Mouse (Mus musculus): ENCODE measurements around the gene Senp7. TPM values are rescaled to one million over a fixed set of nuclear protein-coding genes. Genes with fewer than 3 reads are reported as not detected.
A peak's percentile ranks its signal among the peaks of the same experiment; 100 is the strongest.
"Not testable (repeated sequence)": the region's sequence is repeated elsewhere in the genome, so short reads cannot be mapped to it uniquely, and the experiment has no call there.

Gene Senp7
- polyA plus RNA-seq, 1 experiment from 2014 or later: 28.5 TPM

GRCm38 (mm10) chr16:56062981-56063380 is 14.8 kb downstream of the Senp7 start:
- WGBS: 54% methylated on average over 11 of the region's 11 CpGs
- no peak overlapping the region for H3K9ac ChIP-seq (ENCODE audit: low read length)
- no peaks in the 10 kb centered on the region for H3K27me3 ChIP-seq (ENCODE audit: control insufficient read depth, insufficient read depth, low read depth, low read length)
- H3K27ac ChIP-seq (ENCODE audit: low read length): no peak overlapping the region
- H3K4me2 ChIP-seq (ENCODE audit: low read depth, low read length): no peak overlapping the region
- ATAC-seq (ENCODE audit: low read depth): no peak
- no peaks in the 10 kb centered on the region for H3K36me3 ChIP-seq (ENCODE audit: control insufficient read depth, insufficient read depth, low read length)
- no peaks in the 10 kb centered on the region for H3K4me1 ChIP-seq (replicated peaks; ENCODE audit: control insufficient read depth, insufficient read depth, low read length)
- no peaks in the 10 kb centered on the region for H3K9me3 ChIP-seq (ENCODE audit: control insufficient read depth, low read length)
- H3K4me3 ChIP-seq (ENCODE audit: low read length): no peak overlapping the region

GRCm38 (mm10) chr16:56064334-56064990 is 16.3 kb downstream of the Senp7 start:
- peak overlapping the region; percentile 69 for H3K4me2 ChIP-seq (ENCODE audit: low read depth, low read length)
- H3K27me3 ChIP-seq (ENCODE audit: control insufficient read depth, insufficient read depth, low read depth, low read length): no peaks in the 10 kb centered on the region
- 3% methylated on average over 20 of the region's 20 CpGs for WGBS
- peak overlapping the region; percentile 52; the same call in 1 of the 2 replicates for H3K27ac ChIP-seq (ENCODE audit: low read length)
- peak overlapping the region; percentile 72 for H3K9ac ChIP-seq (ENCODE audit: low read length)
- no peaks in the 10 kb centered on the region for H3K9me3 ChIP-seq (ENCODE audit: control insufficient read depth, low read length)
- H3K36me3 ChIP-seq (ENCODE audit: control insufficient read depth, insufficient read depth, low read length): no peaks in the 10 kb centered on the region
- peak; percentile 93 for ATAC-seq (ENCODE audit: low read depth)
- H3K4me1 ChIP-seq (replicated peaks; ENCODE audit: control insufficient read depth, insufficient read depth, low read length): no peaks in the 10 kb centered on the region
- H3K4me3 ChIP-seq (ENCODE audit: low read length): peak overlapping the region; percentile 60

- H3K4me3 ChIP-seq (ENCODE audit: low read length): no peak overlapping the region
- no peaks in the 10 kb centered on the region for H3K4me1 ChIP-seq (replicated peaks; ENCODE audit: control insufficient read depth, insufficient read depth, low read length)
- no peaks in the 10 kb centered on the region for H3K36me3 ChIP-seq (ENCODE audit: control insufficient read depth, insufficient read depth, low read length)
- WGBS: 51% methylated on average over 8 of the region's 8 CpGs
- no peaks in the 10 kb centered on the region; the same call in 1 of the 2 replicates for H3K27me3 ChIP-seq (ENCODE audit: control insufficient read depth, insufficient read depth, low read depth, low read length)
- ATAC-seq (ENCODE audit: low read depth): no peak
- no peak overlapping the region for H3K4me2 ChIP-seq (ENCODE audit: low read depth, low read length)
- H3K27ac ChIP-seq (ENCODE audit: low read length): no peak overlapping the region
- no peaks in the 10 kb centered on the region for H3K9me3 ChIP-seq (ENCODE audit: control insufficient read depth, low read length)
- H3K9ac ChIP-seq (ENCODE audit: low read length): no peak overlapping the region
Measured at GRCm38 (mm10) chr16:56066113-56066512, 18.0 kb downstream of the Senp7 start.

GRCm38 (mm10) chr16:56068523-56069070 is 20.5 kb downstream of the Senp7 start:
- Histone ChIP-seq H3K27ac (ENCODE audit: low read length) (no peak overlapping the region), H3K4me1 (replicated peaks; ENCODE audit: control insufficient read depth, insufficient read depth, low read length) (no peaks in the 10 kb centered on the region), H3K4me2 (ENCODE audit: low read depth, low read length) (no peak overlapping the region), H3K9me3 (ENCODE audit: control insufficient read depth, low read length) (no peaks in the 10 kb centered on the region), H3K4me3 (ENCODE audit: low read length) (no peak overlapping the region), H3K36me3 (ENCODE audit: control insufficient read depth, insufficient read depth, low read length) (no peaks in the 10 kb centered on the region), H3K27me3 (ENCODE audit: control insufficient read depth, insufficient read depth, low read depth, low read length) (no peaks in the 10 kb centered on the region; the same call in 1 of the 2 replicates), H3K9ac (ENCODE audit: low read length) (no peak overlapping the region)
- ATAC-seq (ENCODE audit: low read depth): no peak
- 86% methylated on average over 6 of the region's 6 CpGs for WGBS

- 35% methylated on average over 5 of the region's 5 CpGs for WGBS
- ATAC-seq (ENCODE audit: low read depth): no peak
- H3K27ac ChIP-seq (ENCODE audit: low read length): no peak overlapping the region
Measured at GRCm38 (mm10) chr16:56071317-56072232, 23.4 kb downstream of the Senp7 start.

GRCm38 (mm10) chr16:56072533-56072932 is 24.4 kb downstream of the Senp7 start:
- no peak for ATAC-seq (ENCODE audit: low read depth)
- no peak overlapping the region for H3K4me3 ChIP-seq (ENCODE audit: low read length)
- WGBS: 80% methylated on average over 6 of the region's 6 CpGs
- no peak overlapping the region for H3K4me2 ChIP-seq (ENCODE audit: low read depth, low read length)
- H3K9ac ChIP-seq (ENCODE audit: low read length): no peak overlapping the region
- H3K27me3 ChIP-seq (ENCODE audit: control insufficient read depth, insufficient read depth, low read depth, low read length): no peaks in the 10 kb centered on the region; the same call in 1 of the 2 replicates
- no peaks in the 10 kb centered on the region for H3K36me3 ChIP-seq (ENCODE audit: control insufficient read depth, insufficient read depth, low read length)
- peaks cover 6% of the 10 kb centered on the region for H3K4me1 ChIP-seq (replicated peaks; ENCODE audit: control insufficient read depth, insufficient read depth, low read length)
- H3K9me3 ChIP-seq (ENCODE audit: control insufficient read depth, low read length): no peaks in the 10 kb centered on the region
- no peak overlapping the region for H3K27ac ChIP-seq (ENCODE audit: low read length)

More at GRCm38 (mm10) chr16:56071317-56072232, 23.4 kb downstream of the Senp7 start:
- no peaks in the 10 kb centered on the region for H3K36me3 ChIP-seq (ENCODE audit: control insufficient read depth, insufficient read depth, low read length)
- no peak overlapping the region for H3K4me2 ChIP-seq (ENCODE audit: low read depth, low read length)
- no peaks in the 10 kb centered on the region; the same call in 1 of the 2 replicates for H3K27me3 ChIP-seq (ENCODE audit: control insufficient read depth, insufficient read depth, low read depth, low read length)
- H3K4me3 ChIP-seq (ENCODE audit: low read length): no peak overlapping the region
- no peak overlapping the region for H3K9ac ChIP-seq (ENCODE audit: low read length)
- H3K4me1 ChIP-seq (replicated peaks; ENCODE audit: control insufficient read depth, insufficient read depth, low read length): peaks cover 3% of the 10 kb centered on the region
- H3K9me3 ChIP-seq (ENCODE audit: control insufficient read depth, low read length): no peaks in the 10 kb centered on the region

- 84% methylated on average over 6 of the region's 6 CpGs for WGBS
- not testable (repeated sequence) for H3K9ac ChIP-seq (ENCODE audit: low read length)
Measured at GRCm38 (mm10) chr16:56073150-56073549, 25.0 kb downstream of the Senp7 start.

GRCm38 (mm10) chr16:56074122-56074521 is 26.0 kb downstream of the Senp7 start:
- ATAC-seq (ENCODE audit: low read depth): no peak
- H3K27ac ChIP-seq (ENCODE audit: low read length): no peak overlapping the region

More at GRCm38 (mm10) chr16:56073150-56073549, 25.0 kb downstream of the Senp7 start:
- not testable (repeated sequence) for H3K27ac ChIP-seq (ENCODE audit: low read length); ATAC-seq (ENCODE audit: low read depth); H3K36me3 ChIP-seq (ENCODE audit: control insufficient read depth, insufficient read depth, low read length); H3K9me3 ChIP-seq (ENCODE audit: control insufficient read depth, low read length); H3K4me3 ChIP-seq (ENCODE audit: low read length); H3K27me3 ChIP-seq (ENCODE audit: control insufficient read depth, insufficient read depth, low read depth, low read length); H3K4me2 ChIP-seq (ENCODE audit: low read depth, low read length); H3K4me1 ChIP-seq (replicated peaks; ENCODE audit: control insufficient read depth, insufficient read depth, low read length)

GRCm38 (mm10) chr16:56074565-56074964 is 26.4 kb downstream of the Senp7 start:
- WGBS: 69% methylated on average over 5 of the region's 5 CpGs
- Histone ChIP-seq H3K4me2 (ENCODE audit: low read depth, low read length) (peak overlapping the region; percentile 52; the same call in 1 of the 2 replicates), H3K9me3 (ENCODE audit: control insufficient read depth, low read length) (no peaks in the 10 kb centered on the region), H3K27me3 (ENCODE audit: control insufficient read depth, insufficient read depth, low read depth, low read length) (no peaks in the 10 kb centered on the region; the same call in 1 of the 2 replicates), H3K4me3 (ENCODE audit: low read length) (no peak overlapping the region), H3K27ac (ENCODE audit: low read length) (no peak overlapping the region), H3K36me3 (ENCODE audit: control insufficient read depth, insufficient read depth, low read length) (no peaks in the 10 kb centered on the region), H3K4me1 (replicated peaks; ENCODE audit: control insufficient read depth, insufficient read depth, low read length) (peaks cover 6% of the 10 kb centered on the region), H3K9ac (ENCODE audit: low read length) (no peak overlapping the region)
- no peak for ATAC-seq (ENCODE audit: low read depth)

More at GRCm38 (mm10) chr16:56074122-56074521, 26.0 kb downstream of the Senp7 start:
- Histone ChIP-seq H3K4me1 (replicated peaks; ENCODE audit: control insufficient read depth, insufficient read depth, low read length) (peaks cover 6% of the 10 kb centered on the region), H3K4me3 (ENCODE audit: low read length) (no peak overlapping the region), H3K27me3 (ENCODE audit: control insufficient read depth, insufficient read depth, low read depth, low read length) (no peaks in the 10 kb centered on the region; the same call in 1 of the 2 replicates), H3K9ac (ENCODE audit: low read length) (no peak overlapping the region), H3K4me2 (ENCODE audit: low read depth, low read length) (no peak overlapping the region), H3K36me3 (ENCODE audit: control insufficient read depth, insufficient read depth, low read length) (no peaks in the 10 kb centered on the region), H3K9me3 (ENCODE audit: control insufficient read depth, low read length) (no peaks in the 10 kb centered on the region)
- 100% methylated on average over 1 of the region's 1 CpGs for WGBS

Measured in lung, embryonic 16.5 days (tissue).